Mouse (Mus musculus) neural tube, embryonic 11.5 days (tissue): Measurements from ENCODE around the gene Cdh3. TPM values are rescaled to one million over a fixed set of nuclear protein-coding genes. Genes with fewer than 3 reads are reported as not detected.

ENCODE experiments used
- ATAC-seq: fragments of 200-750 bp; cut with Nextera tagmentation; 2 replicates; pipeline ENCODE4 v1.8.0; 2017; ENCODE audit warnings: moderate number of reproducible peaks, mild to moderate bottlenecking, moderate TSS enrichment, moderate library complexity; ENCODE audit not compliant: insufficient read depth, low FRiP score, low TSS enrichment
- DNase-seq: peaks from one replicate; pipeline ENCODE4 v3.0.0-alpha.2; 2015; ENCODE audit warnings: low spot score
- H3K27ac ChIP-seq: fragments of 300-500 bp; sonication (generic); 2 replicates; pipeline ENCODE4 v1.5.1; 2014; ENCODE audit warnings: low read depth, mild to moderate bottlenecking, low read length
- H3K27me3 ChIP-seq: fragments of 300-500 bp; sonication (generic); 2 replicates; pipeline ENCODE4 v1.6.1; 2014; ENCODE audit warnings: mild to moderate bottlenecking, low read length, mixed read lengths; ENCODE audit not compliant: control insufficient read depth, insufficient read depth
- H3K36me3 ChIP-seq: fragments of 300-500 bp; sonication (generic); 2 replicates; pipeline ENCODE4 v1.6.1; 2014; ENCODE audit warnings: mild to moderate bottlenecking, low read length, moderate library complexity, mixed read lengths; ENCODE audit not compliant: control insufficient read depth, insufficient read depth
- H3K4me1 ChIP-seq: fragments of 300-500 bp; sonication (generic); 2 replicates; pipeline ENCODE4 v1.6.1; 2014; ENCODE audit warnings: low read length, mixed read lengths; ENCODE audit not compliant: control insufficient read depth, insufficient read depth
- H3K4me2 ChIP-seq: fragments of 300-500 bp; sonication (generic); 2 replicates; pipeline ENCODE4 v1.6.1; 2014; ENCODE audit warnings: low read depth, mild to moderate bottlenecking, moderate library complexity
- H3K4me3 ChIP-seq: fragments of 300-500 bp; sonication (generic); 2 replicates; pipeline ENCODE4 v1.5.1; 2014; ENCODE audit warnings: low read depth, low read length
- H3K9ac ChIP-seq: fragments of 300-500 bp; sonication (generic); 2 replicates; pipeline ENCODE4 v1.6.1; 2014; ENCODE audit warnings: mild to moderate bottlenecking, low read length
- H3K9me3 ChIP-seq: fragments of 300-500 bp; sonication (generic); 2 replicates; pipeline ENCODE4 v1.6.1; 2016; ENCODE audit warnings: low read length; ENCODE audit not compliant: control insufficient read depth
- WGBS: fragments of 180-500 bp; shearing (Covaris S2); extraction: QIAGEN DNeasy Blood & Tissue Kit; methylation state at CpG from one replicate; pipeline ENCODE4 v1.1.7; 2014; 5-methylcytosine and 5-hydroxymethylcytosine counted together
- polyA plus RNA-seq: library from polyadenylated mRNA; unstranded; fragments of >200 nt; fragmentation: Nextera tagmentation; extraction: Ambion mirVana; gene quantifications from 2 replicates; pipeline ENCODE4 v1.2.1, GENCODE M21; 2014

Gene Cdh3
- polyA plus RNA-seq, 1 experiment from 2014 or later: 5.4 TPM

GRCm38 (mm10) chr8:106506106-106506505 is 4.6 kb upstream of the Cdh3 start:
- no peak overlapping the region for H3K27ac ChIP-seq
- peaks cover 31% of the 10 kb centered on the region for H3K27me3 ChIP-seq
- H3K4me3 ChIP-seq: no peak overlapping the region
- H3K9ac ChIP-seq: no peak overlapping the region
- WGBS: 93% methylated on average over 1 of the region's 1 CpGs
- ATAC-seq (no peak), DNase-seq (no peak)
- no peak overlapping the region for H3K4me2 ChIP-seq
- H3K36me3 ChIP-seq: no peaks in the 10 kb centered on the region
- H3K4me1 ChIP-seq: peaks cover 16% of the 10 kb centered on the region
- no peaks in the 10 kb centered on the region for H3K9me3 ChIP-seq

GRCm38 (mm10) chr8:106507761-106508331 is 2.8 kb upstream of the Cdh3 start:
- ATAC-seq (no peak), DNase-seq (peak; percentile 69)
- Histone ChIP-seq H3K4me2 (peak overlapping the region; percentile 77), H3K27me3 (peaks cover 42% of the 10 kb centered on the region), H3K9me3 (no peaks in the 10 kb centered on the region), H3K36me3 (no peaks in the 10 kb centered on the region), H3K27ac (no peak overlapping the region), H3K9ac (peak overlapping the region; percentile 44), H3K4me1 (peaks cover 24% of the 10 kb centered on the region), H3K4me3 (peak overlapping the region; percentile 36)
- under 1% methylated on average over 30 of the region's 30 CpGs for WGBS

- 21% methylated on average over 3 of the region's 3 CpGs for WGBS
- DNase-seq: no peak
- peak overlapping the region; percentile 36; the same call in 1 of the 2 replicates for H3K4me3 ChIP-seq
These were observed 2.2 kb upstream of the Cdh3 start for GRCm38 (mm10) chr8:106508456-106508855.

GRCm38 (mm10) chr8:106509079-106509780 is 1.5 kb upstream of the Cdh3 start:
- Histone ChIP-seq H3K4me2 (no peak overlapping the region), H3K36me3 (no peaks in the 10 kb centered on the region), H3K4me3 (no peak overlapping the region), H3K9ac (no peak overlapping the region), H3K9me3 (no peaks in the 10 kb centered on the region), H3K4me1 (peaks cover 24% of the 10 kb centered on the region), H3K27ac (no peak overlapping the region), H3K27me3 (peaks cover 42% of the 10 kb centered on the region)
- 38% methylated on average over 8 of the region's 8 CpGs for WGBS
- DNase-seq: no peak
- no peak for ATAC-seq

More at GRCm38 (mm10) chr8:106508456-106508855, 2.2 kb upstream of the Cdh3 start:
- Histone ChIP-seq H3K4me2 (peak overlapping the region; percentile 77; the same call in 1 of the 2 replicates), H3K36me3 (no peaks in the 10 kb centered on the region), H3K9me3 (no peaks in the 10 kb centered on the region), H3K27ac (no peak overlapping the region), H3K9ac (peak overlapping the region; percentile 44; the same call in 1 of the 2 replicates), H3K4me1 (peaks cover 24% of the 10 kb centered on the region), H3K27me3 (peaks cover 42% of the 10 kb centered on the region)
- no peak for ATAC-seq

- WGBS: 4% methylated on average over 22 of the region's 22 CpGs
- no peaks in the 10 kb centered on the region for H3K9me3 ChIP-seq
These were observed 392 bp downstream of the Cdh3 start for GRCm38 (mm10) chr8:106511065-106511501.

GRCm38 (mm10) chr8:106511531-106512041 is 895 bp downstream of the Cdh3 start:
- no peaks in the 10 kb centered on the region for H3K36me3 ChIP-seq
- peak overlapping the region; percentile 35 for H3K4me3 ChIP-seq
- H3K9me3 ChIP-seq: no peaks in the 10 kb centered on the region
- peak overlapping the region; percentile 37 for H3K9ac ChIP-seq
- H3K27me3 ChIP-seq: peaks cover 42% of the 10 kb centered on the region
- ATAC-seq (peak; percentile 23; the same call in 1 of the 2 replicates), DNase-seq (peak; percentile 52)
- under 1% methylated on average over 26 of the region's 30 CpGs for WGBS
- H3K27ac ChIP-seq: peak overlapping the region; percentile 39; the same call in 1 of the 2 replicates
- H3K4me1 ChIP-seq: peaks cover 24% of the 10 kb centered on the region
- peak overlapping the region; percentile 59 for H3K4me2 ChIP-seq

More at GRCm38 (mm10) chr8:106511065-106511501, 392 bp downstream of the Cdh3 start:
- H3K27ac ChIP-seq: peak overlapping the region; percentile 39; the same call in 1 of the 2 replicates
- H3K36me3 ChIP-seq: no peaks in the 10 kb centered on the region
- peak overlapping the region; percentile 37 for H3K9ac ChIP-seq
- peak overlapping the region; percentile 59 for H3K4me2 ChIP-seq
- peaks cover 42% of the 10 kb centered on the region for H3K27me3 ChIP-seq
- DNase-seq: no peak
- no peak for ATAC-seq
- H3K4me3 ChIP-seq: peak overlapping the region; percentile 35
- peaks cover 24% of the 10 kb centered on the region for H3K4me1 ChIP-seq

- no peak for DNase-seq
- 56% methylated on average over 7 of the region's 7 CpGs for whole genome bisulfite sequencing
- H3K4me2 ChIP-seq: no peak overlapping the region
These were observed 1.9 kb downstream of the Cdh3 start for GRCm38 (mm10) chr8:106512475-106513150.

GRCm38 (mm10) chr8:106515946-106516479 is 5.3 kb downstream of the Cdh3 start:
- Histone ChIP-seq H3K4me3 (no peak overlapping the region), H3K27me3 (peaks cover 12% of the 10 kb centered on the region), H3K4me1 (peaks cover 9% of the 10 kb centered on the region), H3K27ac (no peak overlapping the region), H3K9ac (no peak overlapping the region), H3K9me3 (no peaks in the 10 kb centered on the region), H3K36me3 (no peaks in the 10 kb centered on the region), H3K4me2 (no peak overlapping the region)
- DNase-seq (no peak), ATAC-seq (no peak)
- WGBS: 22% methylated on average over 1 of the region's 1 CpGs

More at GRCm38 (mm10) chr8:106512475-106513150, 1.9 kb downstream of the Cdh3 start:
- no peak overlapping the region for H3K27ac ChIP-seq
- H3K9ac ChIP-seq: no peak overlapping the region
- ATAC-seq: no peak
- peaks cover 24% of the 10 kb centered on the region for H3K4me1 ChIP-seq
- H3K27me3 ChIP-seq: peaks cover 42% of the 10 kb centered on the region
- H3K36me3 ChIP-seq: no peaks in the 10 kb centered on the region
- no peaks in the 10 kb centered on the region for H3K9me3 ChIP-seq
- no peak overlapping the region for H3K4me3 ChIP-seq
